Mouse (Mus musculus): ENCODE measurements around the gene Rtl8b. TPM values are rescaled to one million over a fixed set of nuclear protein-coding genes. Genes with fewer than 3 reads are reported as not detected.

Rtl8b gene
- 15.2 and 19.4 TPM in 2 replicates for polyA plus RNA-seq (2015; fragmentation: Nextera tagmentation; extraction: Ambion mirVana)

DNA sequence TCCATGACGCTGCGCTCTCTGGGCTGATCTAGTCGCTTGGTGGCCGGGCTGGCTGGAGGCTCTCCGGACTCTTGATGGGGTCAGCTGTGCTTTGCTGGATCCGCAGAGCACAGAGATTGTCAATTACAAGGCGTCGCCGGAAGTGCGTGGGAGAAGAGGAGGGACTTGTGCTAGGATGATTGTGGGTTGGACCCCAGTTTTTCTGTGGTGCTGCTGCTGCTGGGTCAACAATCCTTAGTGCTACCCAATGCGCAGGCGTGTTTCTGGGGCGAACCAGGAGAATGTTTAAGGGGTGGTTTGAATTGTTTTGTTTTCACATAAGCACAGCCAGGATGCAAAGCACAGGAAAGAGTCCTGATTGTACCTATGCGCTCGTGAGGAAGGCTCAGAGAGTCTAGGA lies at the start of gene Rtl8b:
Gene Rtl8b, minus strand, starts transcription at position 115 of the 400 bp plus-strand sequence.

DNA sequence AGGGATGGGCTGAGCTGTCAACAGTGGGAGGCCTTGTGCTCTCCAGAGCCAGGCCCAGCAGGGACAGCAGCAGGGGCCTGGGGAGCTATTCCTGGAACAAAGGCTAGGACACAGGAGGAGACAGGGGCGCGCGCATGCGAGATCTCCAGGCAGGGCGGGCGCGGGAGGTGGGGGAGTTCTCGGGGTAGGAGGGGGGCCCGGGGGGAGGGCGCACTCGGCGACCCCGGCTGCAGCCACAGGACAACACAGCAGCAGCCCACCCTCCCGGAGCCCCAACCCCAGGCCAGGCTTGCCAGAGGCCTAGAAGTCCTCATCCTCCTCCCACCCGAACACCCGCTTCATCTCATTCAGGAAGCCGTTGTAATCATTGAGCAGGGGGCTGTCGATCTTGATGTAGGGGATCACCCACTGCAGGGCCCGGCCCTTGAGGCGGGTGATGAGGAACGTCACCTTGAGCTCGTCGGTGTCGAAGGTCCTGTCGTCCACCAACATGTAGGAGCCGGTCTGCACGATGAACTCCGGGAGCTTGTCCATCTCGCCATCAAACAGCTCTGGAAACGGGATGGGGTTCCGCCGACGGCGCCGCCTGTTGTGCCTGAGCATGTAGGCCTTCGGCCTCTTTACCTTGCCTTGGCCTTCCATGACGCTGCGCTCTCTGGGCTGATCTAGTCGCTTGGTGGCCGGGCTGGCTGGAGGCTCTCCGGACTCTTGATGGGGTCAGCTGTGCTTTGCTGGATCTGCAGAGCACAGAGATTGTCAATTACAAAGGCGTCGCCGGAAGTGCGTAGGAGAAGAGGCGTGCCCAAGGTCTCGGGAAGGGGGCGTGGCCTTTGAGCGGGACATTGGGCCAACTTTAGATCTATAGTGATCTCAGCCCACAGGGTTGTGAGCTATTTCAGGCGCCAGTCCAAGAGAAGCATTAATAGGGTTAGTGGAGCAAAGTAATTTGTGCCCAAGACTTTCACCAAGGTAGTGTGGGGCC lies 26.9 kb downstream of the Rtl8b start, which contains the start of gene Rtl8a:
Gene Rtl8a, minus strand, starts transcription at position 703 of the 982 bp plus-strand sequence.

Other genes with a start within 250 kb of the Rtl8b start
- not detected in 2 replicates for gene Etd, start 235.5 kb downstream of the Rtl8b start, polyA plus RNA-seq (2015; fragmentation: Nextera tagmentation; extraction: Ambion mirVana)
- 8.0 and 12.3 TPM in 2 replicates for gene Rtl8c, start 62.4 kb downstream of the Rtl8b start, polyA plus RNA-seq (2015; fragmentation: Nextera tagmentation; extraction: Ambion mirVana)
- gene Gm14597, start 61.4 kb downstream of the Rtl8b start, polyA plus RNA-seq (2015; fragmentation: Nextera tagmentation; extraction: Ambion mirVana): not detected in 2 replicates
- gene Rtl8a, start 26.7 kb downstream of the Rtl8b start, polyA plus RNA-seq (2015; fragmentation: Nextera tagmentation; extraction: Ambion mirVana): 19.8 and 25.2 TPM in 2 replicates
- 0.08 TPM in 1 of 2 replicates, not detected in the other for gene 4930502E18Rik, start 54.4 kb upstream of the Rtl8b start, polyA plus RNA-seq (2015; fragmentation: Nextera tagmentation; extraction: Ambion mirVana)
- not detected in 2 replicates for gene 1700013H16Rik, start 87.4 kb upstream of the Rtl8b start, polyA plus RNA-seq (2015; fragmentation: Nextera tagmentation; extraction: Ambion mirVana)
- gene Zfp36l3, start 106.0 kb upstream of the Rtl8b start, polyA plus RNA-seq (2015; fragmentation: Nextera tagmentation; extraction: Ambion mirVana): not detected in 2 replicates
- gene Xlr, start 127.3 kb upstream of the Rtl8b start, polyA plus RNA-seq (2015; fragmentation: Nextera tagmentation; extraction: Ambion mirVana): 2.3 and 3.2 TPM in 2 replicates